Mouse (Mus musculus) T-helper 2 cell (primary cell): ENCODE measurements around the gene Tm6sf1.

ENCODE experiments used
- in situ Hi-C: fragments of 300-600 bp; cut with MboI, MseI; formaldehyde crosslinking; loops from one replicate; pipeline ENCODE4 v1.15.1; 2025; ENCODE audit warnings: high pct_unique_total_duplicates

Gene Tm6sf1

DNA sequence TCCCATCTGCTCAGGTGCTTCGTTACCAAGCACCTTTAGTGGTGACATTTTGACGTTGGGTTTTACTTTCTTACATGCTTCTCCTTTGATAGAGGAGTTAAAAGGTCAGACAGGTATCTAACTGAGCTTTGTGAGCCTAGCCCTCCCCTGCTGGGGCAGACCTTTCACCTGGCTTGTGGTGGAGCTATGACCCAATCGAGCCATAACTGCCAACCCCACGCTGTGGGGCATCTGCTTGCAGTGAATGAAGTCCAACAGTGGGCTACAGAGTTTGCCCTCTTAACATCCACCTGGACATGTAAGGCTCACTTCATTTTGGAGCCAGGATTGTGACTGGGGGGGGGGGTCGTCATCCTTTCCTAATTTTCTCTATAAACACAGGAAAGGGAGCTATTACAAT lies 21.5 kb downstream of the Tm6sf1 start:
- in situ Hi-C loops = no loop called here

DNA sequence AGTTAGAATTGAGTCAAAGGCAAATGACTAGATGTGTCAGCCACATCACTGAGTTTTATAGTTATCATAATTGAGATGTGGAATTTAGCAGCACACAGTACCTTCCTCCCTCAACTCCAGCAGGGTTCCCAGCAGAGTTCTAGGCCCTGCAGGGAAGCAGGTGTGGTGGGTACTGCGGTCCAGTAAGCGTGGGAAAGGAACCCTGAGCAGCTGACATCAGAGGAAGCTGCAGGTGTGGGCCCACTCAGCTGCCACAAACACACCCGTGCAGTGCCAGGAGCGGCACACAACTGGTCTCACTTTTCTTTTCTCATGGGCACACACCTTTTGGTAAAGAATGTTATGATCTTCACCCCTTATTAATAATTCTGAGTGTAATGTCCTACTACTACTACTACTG lies 22.0 kb downstream of the Tm6sf1 start:
- in situ Hi-C loops = no loop called here

DNA sequence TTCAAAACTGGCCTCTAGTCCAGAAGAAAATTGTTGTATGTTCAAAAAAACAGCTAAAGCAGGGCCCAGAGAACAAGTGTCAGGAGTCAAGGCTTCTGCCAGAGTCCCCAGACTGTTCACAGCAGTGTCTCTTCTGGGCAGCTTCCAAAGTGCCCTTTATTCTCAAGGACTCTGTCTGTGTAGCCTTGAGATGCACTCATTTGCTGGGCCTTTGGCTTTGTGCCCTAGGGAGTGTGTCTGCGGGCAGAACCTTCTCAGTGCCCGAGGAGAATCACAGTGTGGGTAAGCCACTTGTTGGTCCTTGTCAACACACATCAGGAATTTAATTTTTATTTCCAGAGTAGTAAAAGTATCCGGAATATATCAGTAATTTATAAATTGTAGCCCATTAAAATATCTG lies 22.8 kb downstream of the Tm6sf1 start:
- in situ Hi-C loops = no loop called here

DNA sequence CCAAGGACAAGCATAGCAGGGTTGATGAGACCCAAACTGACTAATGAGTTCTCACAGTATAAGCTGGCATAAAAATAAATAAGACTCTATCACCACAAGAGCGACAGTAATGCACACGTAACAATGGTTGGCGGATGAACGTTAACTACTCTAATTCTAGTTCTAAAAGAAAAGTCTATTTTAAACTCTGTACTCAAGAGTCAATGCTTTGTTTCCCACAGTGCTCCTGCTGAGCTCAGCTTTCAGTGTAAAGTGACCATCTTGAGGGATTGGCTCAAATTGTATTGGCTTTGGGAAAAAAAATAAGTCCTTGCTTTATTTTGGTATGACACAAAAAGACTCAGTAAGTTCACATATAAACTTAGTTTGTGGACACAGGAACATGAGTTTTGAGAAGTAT lies 26.3 kb downstream of the Tm6sf1 start:
- in situ Hi-C loops = no loop called here

DNA sequence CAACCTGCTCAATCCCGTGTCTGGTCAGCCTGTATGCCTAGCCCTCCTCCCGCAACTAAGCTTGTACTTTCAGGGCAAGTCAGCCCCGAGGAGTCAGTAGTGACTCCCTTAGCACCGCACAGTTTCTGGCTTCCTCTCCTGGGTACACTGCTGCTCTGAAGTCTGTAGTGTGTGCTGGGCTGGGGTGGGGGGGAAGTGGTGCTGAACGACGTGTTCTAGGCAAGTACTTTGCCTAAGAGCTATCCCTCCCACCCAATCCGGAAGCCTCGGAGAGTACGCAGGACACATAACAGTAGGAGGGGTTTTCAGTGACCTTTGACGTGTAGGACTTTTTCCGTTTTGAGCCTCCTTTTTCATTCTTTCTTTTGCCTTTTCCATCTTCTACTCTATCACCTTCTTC lies 40.6 kb downstream of the Tm6sf1 start:
- in situ Hi-C loops = no loop called here

DNA sequence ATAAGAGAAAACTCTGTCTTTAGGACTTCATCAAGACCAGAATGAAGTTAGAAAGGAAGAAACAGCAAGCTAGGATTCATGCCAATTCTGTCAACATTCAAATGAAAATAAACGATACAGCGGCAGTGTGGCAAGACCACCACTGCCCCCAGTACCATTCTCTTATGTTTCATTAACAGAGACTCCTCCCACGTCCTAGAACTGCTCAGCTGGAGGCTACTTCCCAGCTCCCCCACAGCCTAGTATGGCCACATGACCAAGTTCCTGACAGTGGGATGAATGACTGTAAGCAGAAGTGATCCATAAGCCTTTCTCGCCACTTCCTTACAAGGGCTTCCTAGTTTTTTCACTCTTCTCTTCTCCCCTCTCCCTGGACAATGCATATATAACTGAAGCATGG lies 45.3 kb downstream of the Tm6sf1 start:
- in situ Hi-C loops = no loop called here

DNA sequence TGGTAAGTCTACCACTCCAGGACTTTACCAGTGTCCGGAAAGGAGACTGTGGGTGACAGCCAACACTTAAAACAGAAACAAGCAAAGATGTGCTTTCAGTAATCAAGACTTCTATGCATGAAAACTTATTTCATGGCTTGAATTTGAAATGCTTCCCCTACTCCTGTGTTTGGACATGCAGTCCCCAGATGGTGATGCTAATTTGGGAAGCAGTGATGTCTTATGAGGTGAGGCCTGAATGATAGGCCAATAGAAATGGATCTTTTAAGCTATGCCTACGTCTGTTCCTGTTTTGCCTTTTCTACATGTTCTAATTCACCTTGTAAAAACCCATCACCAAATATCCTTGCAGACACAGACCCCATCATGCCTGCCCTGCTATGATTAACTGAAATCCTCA lies 46.1 kb downstream of the Tm6sf1 start:
- in situ Hi-C loops = no loop called here

DNA sequence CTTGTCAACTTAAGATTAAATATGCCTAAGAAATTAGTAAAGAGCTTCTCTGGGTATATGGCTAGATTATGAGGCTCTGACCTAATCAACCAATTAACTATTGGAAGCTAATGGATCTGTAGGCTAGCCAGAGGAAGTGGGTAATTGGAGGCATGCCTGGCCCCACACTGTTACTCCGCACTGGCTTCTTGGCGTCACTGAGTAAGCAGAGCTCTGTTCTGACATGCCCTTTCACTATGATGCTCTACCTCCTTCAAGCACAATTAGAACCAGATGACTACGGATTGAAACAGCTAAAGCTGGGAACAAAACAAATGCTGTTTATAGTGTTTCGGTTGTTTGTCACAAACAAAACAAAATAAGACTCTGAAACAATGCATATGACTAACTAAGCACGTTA lies 59.5 kb downstream of the Tm6sf1 start:
- in situ Hi-C loops = no loop called here

DNA sequence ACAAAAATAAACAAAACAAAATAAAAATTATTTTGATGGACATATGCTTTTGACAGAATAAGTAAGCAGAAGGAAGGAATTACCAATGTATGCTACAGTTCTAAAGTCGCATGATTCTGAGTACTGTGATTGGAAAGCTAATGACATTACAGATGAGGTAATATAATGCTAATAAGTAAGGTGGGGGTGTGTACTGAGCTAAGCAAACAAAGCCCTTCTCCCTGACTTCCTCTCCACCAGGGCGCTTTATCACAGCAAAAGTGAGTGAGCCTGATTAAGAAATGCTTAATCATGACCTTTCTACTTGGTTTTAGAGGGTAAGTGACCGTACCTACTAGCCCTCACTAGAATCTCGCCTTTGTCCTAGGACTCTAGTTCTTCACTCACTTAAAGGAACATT lies 61.5 kb downstream of the Tm6sf1 start:
- in situ Hi-C loops = no loop called here

DNA sequence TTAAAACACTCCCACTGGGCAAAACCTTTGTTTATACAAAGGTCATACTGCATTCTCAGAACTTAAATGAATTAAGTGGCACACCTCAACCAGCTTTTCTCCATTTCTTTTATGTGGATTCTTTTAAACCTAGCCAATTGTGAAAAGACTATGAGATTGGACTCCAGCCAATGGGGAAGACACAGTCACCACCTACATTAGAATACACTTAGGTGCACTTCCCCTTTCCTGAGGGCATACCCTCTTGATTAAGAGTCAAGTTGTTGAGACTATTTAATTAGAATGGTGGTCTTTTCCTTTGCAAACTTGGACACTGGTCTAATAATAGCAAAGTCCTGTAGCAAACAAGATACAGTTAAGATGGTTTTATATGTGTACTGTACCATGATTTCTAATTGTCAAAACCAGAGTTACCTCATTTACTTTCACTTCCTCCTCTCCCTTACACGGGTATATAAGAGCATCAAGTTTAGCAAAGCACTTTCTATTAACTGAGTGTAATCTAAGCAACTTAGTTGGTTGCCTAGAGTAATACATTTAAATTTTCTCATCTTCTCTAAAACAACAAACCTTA lies 62.7 kb downstream of the Tm6sf1 start:
- in situ Hi-C loops = no loop called here

DNA sequence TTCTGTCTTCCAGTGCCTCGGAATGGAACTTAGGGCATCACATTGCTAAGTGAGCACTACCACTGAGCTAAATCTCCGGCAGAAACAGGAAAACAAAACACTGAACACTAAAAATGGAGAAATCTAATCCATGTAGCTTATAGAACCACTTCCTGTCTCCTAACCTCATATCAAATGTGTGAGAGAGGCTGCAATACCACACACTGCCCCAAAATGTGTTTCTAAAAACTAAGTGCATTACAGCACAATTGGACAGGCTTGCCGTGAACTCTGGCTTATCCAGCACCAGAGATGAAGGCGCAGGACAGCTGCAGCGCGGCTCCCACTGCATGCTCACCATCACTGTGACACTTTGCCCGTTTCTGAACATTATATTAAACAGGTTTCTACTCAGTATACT lies 70.2 kb downstream of the Tm6sf1 start:
- in situ Hi-C loops = no loop called here

DNA sequence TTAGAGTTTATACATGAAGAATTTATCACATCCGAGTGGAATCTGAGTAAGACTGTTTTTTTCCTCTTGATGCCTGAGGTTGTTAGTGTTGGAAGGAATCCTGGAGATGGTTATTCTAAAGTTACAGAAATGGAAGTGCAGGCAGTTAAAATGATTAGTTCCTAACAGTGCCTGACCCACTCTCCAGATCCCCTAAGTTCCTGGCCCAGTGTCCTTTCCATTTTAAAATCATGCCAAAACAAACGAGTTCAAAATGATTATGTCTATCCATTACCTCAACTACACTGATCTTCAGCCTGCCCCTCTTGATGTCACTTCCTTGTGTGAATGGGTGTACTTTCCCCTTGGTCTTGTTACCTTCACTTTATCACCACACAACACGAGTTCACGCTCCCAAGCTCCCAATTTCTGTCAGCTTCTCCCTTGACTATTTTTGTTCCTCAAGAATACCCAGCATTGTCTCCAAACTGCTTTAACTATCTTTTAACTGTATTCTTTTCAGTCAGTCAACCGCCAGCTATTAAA lies 73.8 kb downstream of the Tm6sf1 start:
- in situ Hi-C loops = loop anchor here (10.0 kb wide), 1 partner anchor 378 kb away; no protein-coding TSS in a partner anchor

DNA sequence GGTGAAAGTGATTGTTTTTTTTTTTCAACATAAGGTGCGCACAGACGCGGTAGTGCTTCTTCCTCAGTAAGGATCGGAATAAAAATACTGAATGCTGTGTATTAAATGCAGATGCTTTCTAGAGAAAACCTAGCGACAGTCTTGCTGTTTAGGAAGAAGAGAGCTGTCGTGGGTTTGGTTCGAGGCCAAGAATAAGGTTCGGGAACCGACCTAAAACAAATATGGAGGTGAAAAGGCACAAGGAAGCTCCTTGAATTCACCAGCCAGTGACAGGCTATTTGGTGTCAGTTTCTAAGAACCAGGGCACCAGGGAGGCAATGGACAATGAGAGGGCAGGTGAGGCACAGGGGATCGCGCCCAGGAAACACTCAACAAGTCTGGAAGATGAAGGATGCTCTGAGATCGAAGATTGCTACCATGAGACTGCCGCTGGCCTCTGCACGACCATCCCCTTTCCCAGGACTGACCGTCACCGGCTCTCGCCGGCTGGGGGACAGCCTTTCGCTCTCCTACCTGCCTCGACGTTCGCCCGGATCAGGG lies 74.3 kb downstream of the Tm6sf1 start:
- in situ Hi-C loops = loop anchor here (10.0 kb wide), 1 partner anchor 378 kb away; no protein-coding TSS in a partner anchor

DNA sequence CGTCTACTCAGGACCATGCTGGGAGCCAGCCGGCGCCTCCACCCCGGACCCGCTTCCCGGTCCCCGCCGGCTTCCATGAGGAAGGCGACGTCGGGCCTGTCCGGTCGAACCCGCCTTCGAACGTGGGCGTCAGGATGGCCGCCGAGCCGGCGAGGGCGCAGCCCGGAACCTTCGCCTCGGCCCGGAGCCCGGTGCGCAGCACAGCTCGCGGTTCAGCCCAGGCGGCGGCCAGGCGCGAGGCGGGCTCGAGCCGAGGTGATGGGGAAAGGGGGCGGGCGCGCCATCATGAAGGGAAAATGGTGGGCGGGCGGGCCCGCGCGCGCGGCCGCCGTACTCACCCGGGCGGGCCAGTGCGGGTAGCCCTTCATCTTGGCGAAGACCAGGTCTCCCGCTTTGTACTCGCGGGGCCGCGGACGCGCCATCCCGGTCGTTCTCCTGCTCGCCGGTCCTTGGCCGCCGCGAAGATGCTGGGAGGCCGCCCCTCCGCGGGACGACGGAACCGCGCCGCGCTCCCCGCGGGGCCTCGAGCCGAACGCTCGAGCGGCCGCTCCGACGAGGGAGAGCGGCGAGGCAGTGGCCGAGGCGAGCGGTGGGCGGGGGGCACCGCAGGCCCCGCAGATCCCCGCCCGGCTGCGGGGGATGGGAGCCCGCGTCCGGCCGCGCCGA lies 74.9 kb downstream of the Tm6sf1 start:
- in situ Hi-C loops = loop anchor here (10.0 kb wide), 1 partner anchor 379 kb away; no protein-coding TSS in a partner anchor
